ENCODE assay signal across 28 mouse cellular contexts in the genomic region with DNA sequence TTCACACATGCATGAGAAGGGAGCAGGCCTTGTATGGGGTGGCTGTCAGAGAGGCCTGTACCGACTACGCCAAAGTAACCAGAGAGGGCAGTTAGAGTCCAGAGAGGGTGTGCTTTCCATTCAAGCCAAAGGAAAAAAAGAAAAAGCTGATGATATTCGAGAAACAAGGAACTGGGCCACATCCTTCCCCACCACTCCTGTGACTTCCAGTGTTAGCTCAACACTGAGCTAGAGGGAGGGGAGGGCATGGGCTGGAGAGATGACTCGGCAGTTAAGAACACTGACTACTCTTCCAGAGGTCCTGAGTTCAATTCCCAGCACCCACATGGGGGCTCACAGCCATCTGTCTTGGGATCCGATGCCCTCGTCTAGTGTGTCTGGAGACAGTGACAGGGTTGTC. TPM values are rescaled to one million over a fixed set of nuclear protein-coding genes. Genes with fewer than 3 reads are reported as not detected.
DNase-seq lines count a peak whose midpoint lies in the region; TF ChIP-seq lines count a peak whose summit lies in the region.
"Had no signal": no experiment of that assay in that cellular context is flagged by ENCODE, and none has a peak within 500 bp of the region (broad histone marks: within the 10 kb centered on the region; RNA-seq: fewer than 3 reads in every experiment).

No protein-coding gene starts in this region.

- TF ChIP-seq CTCF in heart, adult 2 months (IDR thresholded peaks at IDR 0.05), result no peak
- TF ChIP-seq CTCF in bone marrow macrophage, adult 2 months (IDR thresholded peaks at IDR 0.05; ENCODE audit: low read depth, low read length), result no peak

- peaks cover 11% of the 10 kb centered on the region; the same call in 1 of the 2 replicates for H3K27me3 ChIP-seq in heart, embryonic 10.5 days (ENCODE audit: insufficient read depth, poor library complexity, severe bottlenecking)
- peaks cover 1% of the 10 kb centered on the region; the same call in 1 of the 2 replicates for H3K27me3 ChIP-seq in heart, adult 2 months (ENCODE audit: control insufficient read depth, insufficient read depth, low read length)
- H3K27me3 ChIP-seq in limb, embryonic 10.5 days (ENCODE audit: low read depth, poor library complexity, severe bottlenecking), result peaks cover 4% of the 10 kb centered on the region; the same call in 1 of the 2 replicates
- peaks cover 20% of the 10 kb centered on the region for H3K27me3 ChIP-seq in forebrain, embryonic 10.5 days (ENCODE audit: poor library complexity, severe bottlenecking)
- H3K27me3 ChIP-seq: hindbrain, embryonic 13.5 days; kidney, embryonic 15.5 days; limb, embryonic 13.5 days; Patski had no signal

- no peaks in the 10 kb centered on the region for H3K79me2 ChIP-seq in heart, adult 2 months (replicated peaks; ENCODE audit: control insufficient read depth, insufficient read depth, low read length)

- no peak overlapping the region for H3K4me3 ChIP-seq in heart, embryonic 10.5 days
- no peak overlapping the region for H3K4me3 ChIP-seq in heart, adult 2 months
- H3K4me3 ChIP-seq in bone marrow macrophage, adult 2 months (ENCODE audit: insufficient read depth, low read length), result no peak overlapping the region
- H3K4me3 ChIP-seq in limb, embryonic 10.5 days, result no peak overlapping the region
- no peak overlapping the region for H3K4me3 ChIP-seq in forebrain, embryonic 10.5 days
- H3K4me3 ChIP-seq: erythroblast, embryonic 14.5 days; forebrain, embryonic 13.5 days; hindbrain, embryonic 13.5 days; kidney, embryonic 15.5 days; layer of hippocampus, adult 2 months; left cerebral cortex, adult 2 months; limb, embryonic 13.5 days; liver, embryonic 12.5 days had no signal

- peak; percentile 52 for DNase-seq in heart, embryonic 10.5 days (ENCODE audit: low spot score)
- no peak for DNase-seq in heart, adult 2 months
- DNase-seq in ES-CJ7 (ENCODE audit: low read depth, low spot score), result peak; percentile 65
- DNase-seq in thymus, postnatal 10 days (ENCODE audit: low spot score in 2 of 2), result no peak
- no peak for DNase-seq in limb, embryonic 10.5 days (ENCODE audit: low spot score)
- no peak for DNase-seq in forebrain, embryonic 10.5 days (ENCODE audit: extremely low spot score, low spot score)
- DNase-seq: adrenal gland, postnatal 25 days; cerebellum, adult 2 months; cerebellum, postnatal 14 days; gastrocnemius, postnatal 10 days; heart, postnatal 4 days; kidney, adult 18-20 months; kidney, postnatal 36 days; lung, adult 18-20 months; midbrain, embryonic 14.5 days; right cerebral cortex, postnatal 4 days; thymus, postnatal 14 days had no signal

- no peak overlapping the region for H3K27ac ChIP-seq in heart, embryonic 10.5 days
- H3K27ac ChIP-seq in heart, adult 2 months, result no peak overlapping the region
- peak overlapping the region; percentile 93 for H3K27ac ChIP-seq in bone marrow macrophage, adult 2 months (ENCODE audit: insufficient read depth, low read depth, low read length)
- H3K27ac ChIP-seq in limb, embryonic 10.5 days, result no peak overlapping the region
- H3K27ac ChIP-seq in forebrain, embryonic 10.5 days, result no peak overlapping the region
- H3K27ac ChIP-seq: forebrain, embryonic 13.5 days; hindbrain, embryonic 13.5 days; kidney, embryonic 15.5 days; layer of hippocampus, adult 2 months; left cerebral cortex, adult 2 months; limb, embryonic 13.5 days; liver, embryonic 12.5 days had no signal

- no peak for TF ChIP-seq EP300 in heart, adult 2 months (IDR thresholded peaks at IDR 0.05; ENCODE audit: insufficient read depth, low read depth, low read length)

- intact Hi-C loops in heart, adult 2 months (cut with DNase I), result no loop called here

- no peaks in the 10 kb centered on the region for H3K36me3 ChIP-seq in heart, embryonic 10.5 days
- H3K36me3 ChIP-seq in heart, adult 2 months (ENCODE audit: control insufficient read depth, insufficient read depth, low read length), result no peaks in the 10 kb centered on the region
- H3K36me3 ChIP-seq in limb, embryonic 10.5 days, result no peaks in the 10 kb centered on the region
- peaks cover 4% of the 10 kb centered on the region; the same call in 1 of the 2 replicates for H3K36me3 ChIP-seq in forebrain, embryonic 10.5 days (replicated peaks)
- H3K36me3 ChIP-seq: G1E; hindbrain, embryonic 13.5 days; kidney, embryonic 15.5 days; limb, embryonic 13.5 days; liver, embryonic 12.5 days had no signal

- 76% methylated on average over 6 of the region's 6 CpGs for WGBS in heart, embryonic 10.5 days
- WGBS in heart, adult 2 months, result 84% methylated on average over 6 of the region's 6 CpGs
- WGBS in limb, embryonic 10.5 days, result 87% methylated on average over 6 of the region's 6 CpGs
- WGBS in forebrain, embryonic 10.5 days, result 88% methylated on average over 6 of the region's 6 CpGs

- TF ChIP-seq POLR2A in heart, adult 2 months (IDR thresholded peaks at IDR 0.05; ENCODE audit: insufficient read depth, low read depth, low read length), result no peak
- no peak for TF ChIP-seq POLR2A in bone marrow macrophage, adult 2 months (IDR thresholded peaks at IDR 0.05; ENCODE audit: borderline replicate concordance, low read depth, low read length)

- 0 out of 2 replicates have a peak, but pooled peaks cover under 1% of the 10 kb centered on the region for H3K4me1 ChIP-seq in heart, embryonic 10.5 days
- no peaks in the 10 kb centered on the region for H3K4me1 ChIP-seq in heart, adult 2 months (ENCODE audit: control insufficient read depth, insufficient read depth, low read length)
- peaks cover 36% of the 10 kb centered on the region for H3K4me1 ChIP-seq in bone marrow macrophage, adult 2 months (ENCODE audit: control insufficient read depth, insufficient read depth, low read length)
- peaks cover 6% of the 10 kb centered on the region for H3K4me1 ChIP-seq in limb, embryonic 10.5 days
- H3K4me1 ChIP-seq in forebrain, embryonic 10.5 days, result peaks cover 2% of the 10 kb centered on the region

- H3K9me3 ChIP-seq in heart, embryonic 10.5 days, result no peaks in the 10 kb centered on the region
- no peaks in the 10 kb centered on the region for H3K9me3 ChIP-seq in limb, embryonic 10.5 days (replicated peaks)
- H3K9me3 ChIP-seq in forebrain, embryonic 10.5 days, result no peaks in the 10 kb centered on the region
- H3K9me3 ChIP-seq: forebrain, embryonic 13.5 days; hindbrain, embryonic 13.5 days; kidney, embryonic 15.5 days; limb, embryonic 13.5 days; liver, embryonic 12.5 days had no signal

- no peak overlapping the region for H3K9ac ChIP-seq in heart, adult 2 months (ENCODE audit: low read depth, low read length)
- H3K9ac ChIP-seq: forebrain, embryonic 13.5 days; hindbrain, embryonic 13.5 days; kidney, embryonic 15.5 days; limb, embryonic 13.5 days; liver, embryonic 12.5 days had no signal

RNA-seq across cellular contexts. Expression of a gene that starts 24.1 kb away (rescaled TPM):
- 31.5 and 58.1 TPM in 2 replicates for polyA plus RNA-seq in heart, embryonic 10.5 days (2016; fragmentation: Nextera tagmentation; extraction: Ambion mirVana)
- 1 to 10 TPM; 3.0 to 4.0 TPM for total RNA-seq in heart, adult 2 months (2021)
- polyA plus RNA-seq in heart, adult 2 months (2012; rRNA removed), result 8.6 and 14.0 TPM in 2 replicates
- polyA plus RNA-seq in bone marrow macrophage, adult 2 months (2012; ENCODE audit: insufficient read depth, insufficient read length, missing spikeins), result 86.0 and 97.0 TPM in 2 replicates
- polyA plus RNA-seq in limb, embryonic 10.5 days (2016; fragmentation: Nextera tagmentation; extraction: Ambion mirVana), result 105 and 132 TPM in 2 replicates
- 80.2 and 89.6 TPM in 2 replicates for polyA plus RNA-seq in forebrain, embryonic 10.5 days (2016; fragmentation: Nextera tagmentation; extraction: Ambion mirVana)

Comparison
In these comparisons a context has a peak if more than half of its experiments do, and no peak if none do; other contexts are left out.
1. DNase-seq: peak in heart, embryonic 10.5 days (single experiment) and ES-CJ7 (single experiment); none in heart, adult 2 months (0 of 2), thymus, postnatal 10 days (0 of 2), limb, embryonic 10.5 days (single experiment) and forebrain, embryonic 10.5 days (single experiment).